Mouse (Mus musculus): ENCODE measurements around the gene Adat1.
A peak's percentile ranks its signal among the peaks of the same experiment; 100 is the strongest.
"Not testable (repeated sequence)": the region's sequence is repeated elsewhere in the genome, so short reads cannot be mapped to it uniquely, and the experiment has no call there.

Adat1 gene

GRCm38 (mm10) chr8:111938076-111938985 is 53.8 kb downstream of the Adat1 start:
- DNase-seq (ENCODE audit: low spot score in 2 of 2) = not testable (repeated sequence)

- DNase-seq (ENCODE audit: low spot score in 2 of 2) = no peak
These were observed 54.9 kb downstream of the Adat1 start for GRCm38 (mm10) chr8:111937184-111937583.

- DNase-seq (ENCODE audit: low spot score in 2 of 2) = no peak
These were observed 57.9 kb downstream of the Adat1 start for GRCm38 (mm10) chr8:111934201-111934600.

GRCm38 (mm10) chr8:111933348-111934076 is 58.6 kb downstream of the Adat1 start, which contains the start of gene Tmem231:
Tmem231 (minus strand) TSS chr8:111933881.
- DNase-seq (ENCODE audit: low spot score in 2 of 2) = peak; percentile 80 to 81

- DNase-seq (ENCODE audit: low spot score in 2 of 2) = no peak
These were observed 59.3 kb downstream of the Adat1 start for GRCm38 (mm10) chr8:111932580-111933336.

- no peak for DNase-seq (ENCODE audit: low spot score in 2 of 2)
These were observed 60.4 kb downstream of the Adat1 start for GRCm38 (mm10) chr8:111931721-111932120.

GRCm38 (mm10) chr8:111929648-111930344 is 62.3 kb downstream of the Adat1 start:
- no peak for DNase-seq (ENCODE audit: low spot score in 2 of 2)

- DNase-seq (ENCODE audit: low spot score in 2 of 2) = no peak
These were observed 67.1 kb downstream of the Adat1 start for GRCm38 (mm10) chr8:111924976-111925375.

GRCm38 (mm10) chr8:111923383-111923804 is 68.7 kb downstream of the Adat1 start:
- peak in 1 of 2 experiments; percentile 60 for DNase-seq (ENCODE audit: low spot score in 2 of 2)

GRCm38 (mm10) chr8:111920971-111921370 is 71.1 kb downstream of the Adat1 start:
- no peak for DNase-seq (ENCODE audit: low spot score in 2 of 2)

- no peak for DNase-seq (ENCODE audit: low spot score in 2 of 2)
These were observed 72.4 kb downstream of the Adat1 start for GRCm38 (mm10) chr8:111919663-111920062.
